Mouse (Mus musculus) limb, embryonic 14.5 days (tissue): ENCODE results near the gene Gm19345. TPM values are rescaled to one million over a fixed set of nuclear protein-coding genes. Genes with fewer than 3 reads are reported as not detected.

Experiments used
- ATAC-seq: fragments of 200-750 bp; cut with Nextera tagmentation; 2 replicates; pipeline ENCODE4 v1.8.0; 2017; ENCODE audit warnings: low read depth, moderate number of reproducible peaks, moderate TSS enrichment; ENCODE audit not compliant: low FRiP score
- DNase-seq: peaks from one replicate; pipeline ENCODE4 v3.0.0-alpha.2; 2015; ENCODE audit warnings: low spot score
- H3K27ac ChIP-seq: fragments of 300-500 bp; sonication (generic); replicated peaks from 2 replicates; pipeline ENCODE4 v1.5.1; 2014; ENCODE audit warnings: low read depth, mild to moderate bottlenecking, low read length, moderate library complexity, mixed read lengths
- H3K27me3 ChIP-seq: fragments of 300-500 bp; sonication (generic); 2 replicates; pipeline ENCODE4 v1.6.1; 2014; ENCODE audit warnings: low read length, mixed read lengths; ENCODE audit not compliant: control insufficient read depth, insufficient read depth
- H3K36me3 ChIP-seq: fragments of 300-500 bp; sonication (generic); 2 replicates; pipeline ENCODE4 v1.6.1; 2014; ENCODE audit warnings: mild to moderate bottlenecking, low read length, moderate library complexity, mixed read lengths; ENCODE audit not compliant: control insufficient read depth, insufficient read depth
- H3K4me1 ChIP-seq: fragments of 300-500 bp; sonication (generic); 2 replicates; pipeline ENCODE4 v1.6.1; 2014; ENCODE audit warnings: antibody characterized with exemption, low read length, mixed read lengths; ENCODE audit not compliant: control insufficient read depth, insufficient read depth
- H3K4me2 ChIP-seq: fragments of 300-500 bp; sonication (generic); replicated peaks from 2 replicates; pipeline ENCODE4 v1.6.1; 2014; ENCODE audit warnings: low read depth, mild to moderate bottlenecking, low read length, moderate library complexity; ENCODE audit not compliant: severe bottlenecking
- H3K4me3 ChIP-seq: fragments of 300-500 bp; sonication (generic); replicated peaks from 2 replicates; pipeline ENCODE4 v1.5.1; 2014; ENCODE audit warnings: low read length
- H3K9ac ChIP-seq: fragments of 300-500 bp; sonication (generic); 2 replicates; pipeline ENCODE4 v1.6.1; 2014; ENCODE audit warnings: mild to moderate bottlenecking, low read depth, low read length, moderate library complexity; ENCODE audit not compliant: severe bottlenecking
- H3K9me3 ChIP-seq: fragments of 300-500 bp; sonication (generic); 2 replicates; pipeline ENCODE4 v1.6.1; 2016; ENCODE audit warnings: low read length; ENCODE audit not compliant: control insufficient read depth
- POLR2A ChIP-seq: fragments of 200-500 bp; IDR thresholded peaks from 2 replicates; pipeline ENCODE4 v1.8.0; 2012; ENCODE audit warnings: inconsistent platforms, mild to moderate bottlenecking, moderate library complexity, borderline replicate concordance; ENCODE audit not compliant: insufficient read depth, insufficient read length; ENCODE audit errors: extremely low read depth
- WGBS: fragments of 180-500 bp; shearing (Covaris S2); extraction: QIAGEN DNeasy Blood & Tissue Kit; methylation state at CpG from one replicate; pipeline ENCODE4 v1.1.7; 2014; 5-methylcytosine and 5-hydroxymethylcytosine counted together
- polyA plus RNA-seq, 2 experiments: library from polyadenylated mRNA; depleted of rRNA in 1 of 2; stranded (reverse) in 1 of 2; unstranded in 1 of 2; fragments of >200 nt; fragmentation: Nextera tagmentation in 1 of 2; extraction: Ambion mirVana in 1 of 2; gene quantifications; 2 replicates each; pipeline versions ENCODE4 v1.2.1 to v1.2.3; 2012 to 2014

Gene Gm19345
- polyA plus RNA-seq, 2 experiments, result 0.13 TPM; not detected in 1

- Histone ChIP-seq H3K4me2 (no peak overlapping the region), H3K4me3 (no peak overlapping the region), H3K9ac (no peak overlapping the region), H3K36me3 (no peaks in the 10 kb centered on the region), H3K27me3 (no peaks in the 10 kb centered on the region), H3K27ac (no peak overlapping the region), H3K4me1 (peaks cover 1% of the 10 kb centered on the region; the same call in 1 of the 2 replicates), H3K9me3 (no peaks in the 10 kb centered on the region)
- no peak for TF ChIP-seq POLR2A
- DNase-seq, result no peak
- no peak for ATAC-seq
- WGBS, result 73% methylated on average over 3 of the region's 3 CpGs
Observed at GRCm38 (mm10) chr7:19829694-19830093, 22.1 kb upstream of the Gm19345 start.

GRCm38 (mm10) chr7:19830682-19831156 is 21.1 kb upstream of the Gm19345 start:
- Histone ChIP-seq H3K27me3 (no peaks in the 10 kb centered on the region), H3K9me3 (no peaks in the 10 kb centered on the region), H3K4me2 (no peak overlapping the region), H3K27ac (no peak overlapping the region), H3K9ac (no peak overlapping the region), H3K36me3 (no peaks in the 10 kb centered on the region), H3K4me3 (no peak overlapping the region), H3K4me1 (no peaks in the 10 kb centered on the region; the same call in 1 of the 2 replicates)
- ATAC-seq (no peak), DNase-seq (peak; percentile 60)
- TF ChIP-seq POLR2A, result no peak
- WGBS, result 36% methylated on average over 13 of the region's 13 CpGs

- Histone ChIP-seq H3K27me3 (no peaks in the 10 kb centered on the region), H3K9me3 (no peaks in the 10 kb centered on the region), H3K36me3 (no peaks in the 10 kb centered on the region), H3K4me2 (no peak overlapping the region), H3K4me1 (no peaks in the 10 kb centered on the region; the same call in 1 of the 2 replicates), H3K27ac (no peak overlapping the region), H3K4me3 (no peak overlapping the region), H3K9ac (no peak overlapping the region)
- WGBS, result 48% methylated on average over 9 of the region's 9 CpGs
- no peak for TF ChIP-seq POLR2A
- ATAC-seq, result no peak
- DNase-seq, result no peak
Observed at GRCm38 (mm10) chr7:19831837-19832236, 20.0 kb upstream of the Gm19345 start.

GRCm38 (mm10) chr7:19834055-19834454 is 17.7 kb upstream of the Gm19345 start:
- no peaks in the 10 kb centered on the region for H3K27me3 ChIP-seq
- H3K36me3 ChIP-seq, result no peaks in the 10 kb centered on the region
- no peak overlapping the region for H3K4me2 ChIP-seq
- ATAC-seq, result no peak
- H3K4me1 ChIP-seq, result no peaks in the 10 kb centered on the region; the same call in 1 of the 2 replicates
- H3K4me3 ChIP-seq, result no peak overlapping the region
- no peak for DNase-seq
- WGBS, result 63% methylated on average over 3 of the region's 3 CpGs
- H3K9me3 ChIP-seq, result no peaks in the 10 kb centered on the region
- no peak for TF ChIP-seq POLR2A
- H3K9ac ChIP-seq, result no peak overlapping the region
- H3K27ac ChIP-seq, result no peak overlapping the region

- H3K27ac ChIP-seq, result no peak overlapping the region
- H3K9me3 ChIP-seq, result no peaks in the 10 kb centered on the region
- no peak overlapping the region for H3K4me2 ChIP-seq
- no peak overlapping the region for H3K9ac ChIP-seq
- no peaks in the 10 kb centered on the region for H3K4me1 ChIP-seq
- no peaks in the 10 kb centered on the region for H3K36me3 ChIP-seq
- ATAC-seq (no peak), DNase-seq (no peak)
- H3K27me3 ChIP-seq, result no peaks in the 10 kb centered on the region
- 61% methylated on average over 3 of the region's 3 CpGs for whole genome bisulfite sequencing
- no peak for TF ChIP-seq POLR2A
- H3K4me3 ChIP-seq, result no peak overlapping the region
Observed at GRCm38 (mm10) chr7:19836843-19837242, 15.0 kb upstream of the Gm19345 start.

GRCm38 (mm10) chr7:19840371-19840770 is 11.4 kb upstream of the Gm19345 start:
- H3K4me1 ChIP-seq, result no peaks in the 10 kb centered on the region

More at GRCm38 (mm10) chr7:19840371-19840770, 11.4 kb upstream of the Gm19345 start:
- ATAC-seq (no peak), DNase-seq (no peak)
- Histone ChIP-seq H3K4me2 (no peak overlapping the region), H3K36me3 (no peaks in the 10 kb centered on the region), H3K9ac (no peak overlapping the region), H3K27ac (no peak overlapping the region), H3K4me3 (no peak overlapping the region), H3K9me3 (no peaks in the 10 kb centered on the region), H3K27me3 (peaks cover 8% of the 10 kb centered on the region)
- WGBS, result 86% methylated on average over 4 of the region's 4 CpGs
- TF ChIP-seq POLR2A, result no peak
